Mouse (Mus musculus) layer of hippocampus, adult 2 months (tissue): Measurements from ENCODE around the gene Exosc1. TPM values are rescaled to one million over a fixed set of nuclear protein-coding genes. Genes with fewer than 3 reads are reported as not detected.
"Not testable (repeated sequence)": the region's sequence is repeated elsewhere in the genome, so short reads cannot be mapped to it uniquely, and the experiment has no call there.

Experiments
- DNase-seq, 2 experiments: peaks; one replicate each; pipeline ENCODE4 v3.0.0; 2022; ENCODE audit warnings: low spot score in 2 of 2
- H3K27ac ChIP-seq: fragments of 200-600 bp; 2 replicates; pipeline ENCODE4 v1.8.1; 2022
- H3K4me3 ChIP-seq: fragments of 200-600 bp; 2 replicates; pipeline ENCODE4 v1.8.1; 2022; ENCODE audit warnings: mild to moderate bottlenecking
- CTCF ChIP-seq: fragments of 200-600 bp; conservative IDR thresholded peaks from 2 replicates; pipeline ENCODE4 v1.8.1; 2022; ENCODE audit warnings: antibody characterized with exemption, mild to moderate bottlenecking, moderate library complexity
- total RNA-seq, 2 experiments: library from RNA; stranded (reverse); gene quantifications; 2 replicates each; pipeline ENCODE4 v1.2.3; 2021

The Exosc1 gene
- total RNA-seq, 2 experiments from 2014 or later = 27.6 to 35.4 TPM

- H3K4me3 ChIP-seq = no peak overlapping the region
- no peak overlapping the region for H3K27ac ChIP-seq
- no peak for TF ChIP-seq CTCF
- no peak for DNase-seq
Measured at GRCm38 (mm10) chr19:41938539-41938938, 5.3 kb upstream of the Exosc1 start.

- DNase-seq = no peak
- no peak overlapping the region for H3K27ac ChIP-seq
- H3K4me3 ChIP-seq = no peak overlapping the region
- TF ChIP-seq CTCF = no peak
Measured at GRCm38 (mm10) chr19:41935921-41936320, 2.7 kb upstream of the Exosc1 start.

GRCm38 (mm10) chr19:41934124-41934523, 901 bp upstream of the Exosc1 start:
- Histone ChIP-seq H3K27ac (peak overlapping the region; percentile 86; the same call in 1 of the 2 replicates), H3K4me3 (peak overlapping the region; percentile 84)
- no peak for DNase-seq
- TF ChIP-seq CTCF = no peak

- no peak for DNase-seq
- TF ChIP-seq CTCF = no peak
- Histone ChIP-seq H3K27ac (peak overlapping the region; percentile 80), H3K4me3 (peak overlapping the region; percentile 84)
Measured at GRCm38 (mm10) chr19:41932686-41933085, 537 bp downstream of the Exosc1 start.

- no peak overlapping the region for H3K27ac ChIP-seq
- no peak overlapping the region for H3K4me3 ChIP-seq
- DNase-seq = no peak
- TF ChIP-seq CTCF = no peak
Measured at GRCm38 (mm10) chr19:41920412-41921067, 12.7 kb downstream of the Exosc1 start.

GRCm38 (mm10) chr19:41919471-41919870, 13.8 kb downstream of the Exosc1 start:
- H3K27ac ChIP-seq = no peak overlapping the region
- no peak overlapping the region for H3K4me3 ChIP-seq
- DNase-seq = no peak
- TF ChIP-seq CTCF = no peak

- no peak for DNase-seq
- Histone ChIP-seq H3K4me3 (no peak overlapping the region), H3K27ac (no peak overlapping the region)
- no peak for TF ChIP-seq CTCF
Measured at GRCm38 (mm10) chr19:41916853-41917252, 16.4 kb downstream of the Exosc1 start.

GRCm38 (mm10) chr19:41915294-41915693, 17.9 kb downstream of the Exosc1 start:
- H3K4me3 ChIP-seq = no peak overlapping the region
- H3K27ac ChIP-seq = no peak overlapping the region
- DNase-seq = no peak
- TF ChIP-seq CTCF = no peak

- H3K4me3 ChIP-seq, H3K27ac ChIP-seq, DNase-seq: not testable (repeated sequence)
- peak; percentile 48 for TF ChIP-seq CTCF
Measured at GRCm38 (mm10) chr19:41914592-41914882, 18.7 kb downstream of the Exosc1 start.

GRCm38 (mm10) chr19:41913774-41914591, 19.2 kb downstream of the Exosc1 start:
- no peak for DNase-seq
- peak overlapping the region; percentile 95 for H3K4me3 ChIP-seq
- no peak for TF ChIP-seq CTCF
- H3K27ac ChIP-seq = peak overlapping the region; percentile 60

- H3K4me3 ChIP-seq = peak overlapping the region; percentile 95
- no peak for TF ChIP-seq CTCF
- peak overlapping the region; percentile 91 for H3K27ac ChIP-seq
- DNase-seq = peak in 1 of 2 experiments; percentile 30
Measured at GRCm38 (mm10) chr19:41912121-41913080, 20.8 kb downstream of the Exosc1 start.

GRCm38 (mm10) chr19:41911178-41912073, 21.8 kb downstream of the Exosc1 start, which contains the start of gene Pgam1:
Pgam1 (plus strand) TSS chr19:41911923.
- peak; percentile 96 to 98 for DNase-seq
- H3K27ac ChIP-seq = peak within 1 kb of the TSS; percentile 98
- peak within 1 kb of the TSS; percentile 95 for H3K4me3 ChIP-seq
- TF ChIP-seq CTCF = no peak
